Mouse (Mus musculus): ENCODE data around the gene Dnajb11.

The Dnajb11 gene

DNA sequence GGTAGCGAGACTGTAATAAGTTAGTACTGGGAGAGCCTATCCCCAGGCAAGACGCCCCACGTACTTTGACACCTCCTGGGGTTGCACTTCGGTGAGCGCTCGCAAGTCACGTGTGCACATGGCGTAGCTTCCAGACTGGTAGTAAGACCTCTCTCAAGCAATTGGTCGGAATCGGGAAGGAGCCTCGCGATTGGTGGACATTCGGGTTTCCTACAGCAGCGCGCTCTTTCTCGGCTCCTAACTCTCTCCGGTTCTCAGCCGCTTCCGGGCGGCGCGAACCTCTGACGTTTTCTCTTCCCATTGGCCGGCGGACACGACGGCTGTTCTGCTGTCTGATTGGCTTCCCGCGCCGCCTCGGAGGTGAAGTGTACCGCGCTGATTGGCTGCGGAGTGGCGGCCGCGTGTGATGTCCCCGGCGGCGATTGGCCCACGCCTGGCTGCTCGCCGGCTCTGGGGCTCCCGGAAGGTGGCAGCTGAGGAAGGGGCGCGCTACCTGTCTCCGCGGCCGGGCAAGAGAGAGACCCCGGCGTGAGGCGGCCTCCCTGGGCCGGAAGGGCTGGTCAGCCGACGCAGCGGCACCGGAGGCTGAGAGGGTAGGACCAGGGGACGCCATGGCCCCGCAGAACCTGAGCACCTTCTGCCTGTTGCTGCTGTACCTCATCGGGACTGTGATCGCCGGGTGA lies at the start of gene Dnajb11, which contains the start of gene Tbccd1:
Dnajb11 (plus strand) TSS at position 415 of the 683 bp plus-strand sequence.
Tbccd1 (minus strand) TSS at position 239 of the 683 bp plus-strand sequence.
- in situ Hi-C loops (cut with MboI, MseI) = no loop called here

DNA sequence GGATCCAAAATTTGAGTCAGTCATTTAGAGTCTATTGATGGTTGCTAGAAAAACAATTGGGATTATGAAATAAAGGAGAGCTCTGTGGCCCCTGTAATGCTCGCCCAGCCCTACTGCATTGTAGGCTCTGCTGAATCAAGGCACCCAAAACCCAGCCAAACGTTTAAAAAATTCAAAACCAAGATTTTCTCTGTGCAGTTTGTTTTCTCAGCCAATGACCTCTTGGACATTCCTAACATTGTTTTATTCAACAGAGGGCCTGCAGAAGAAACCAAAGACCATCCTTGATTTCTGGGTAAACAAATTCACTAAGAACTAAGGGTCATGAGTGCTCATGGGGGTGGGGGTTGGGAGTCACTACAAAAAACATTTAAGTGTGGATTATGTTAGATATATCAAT lies 46.2 kb upstream of the Dnajb11 start, which contains the start of gene Crygs:
Crygs (minus strand) TSS at position 101 of the 400 bp plus-strand sequence.
- in situ Hi-C loops (cut with MboI, MseI) = no loop called here

DNA sequence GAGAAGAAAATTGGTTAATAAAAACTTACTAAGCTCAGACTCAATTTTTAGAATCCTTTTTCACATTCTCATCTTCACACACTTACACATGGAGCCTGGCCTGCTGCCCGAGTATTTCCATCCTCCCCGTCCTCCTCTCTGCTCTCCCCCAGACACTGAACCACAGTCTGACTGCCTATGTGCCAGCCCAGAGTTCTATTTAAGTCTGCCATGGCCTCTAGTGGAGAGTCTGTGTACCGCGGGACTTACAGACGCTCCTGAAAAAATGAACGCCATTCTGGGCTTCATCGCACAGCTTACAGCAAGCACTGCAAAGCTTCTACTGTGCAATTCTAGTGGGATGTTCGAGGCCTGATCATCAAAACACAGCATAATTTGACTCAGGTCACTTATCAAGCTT lies 36.9 kb upstream of the Dnajb11 start:
- in situ Hi-C loops (cut with MboI, MseI) = no loop called here

DNA sequence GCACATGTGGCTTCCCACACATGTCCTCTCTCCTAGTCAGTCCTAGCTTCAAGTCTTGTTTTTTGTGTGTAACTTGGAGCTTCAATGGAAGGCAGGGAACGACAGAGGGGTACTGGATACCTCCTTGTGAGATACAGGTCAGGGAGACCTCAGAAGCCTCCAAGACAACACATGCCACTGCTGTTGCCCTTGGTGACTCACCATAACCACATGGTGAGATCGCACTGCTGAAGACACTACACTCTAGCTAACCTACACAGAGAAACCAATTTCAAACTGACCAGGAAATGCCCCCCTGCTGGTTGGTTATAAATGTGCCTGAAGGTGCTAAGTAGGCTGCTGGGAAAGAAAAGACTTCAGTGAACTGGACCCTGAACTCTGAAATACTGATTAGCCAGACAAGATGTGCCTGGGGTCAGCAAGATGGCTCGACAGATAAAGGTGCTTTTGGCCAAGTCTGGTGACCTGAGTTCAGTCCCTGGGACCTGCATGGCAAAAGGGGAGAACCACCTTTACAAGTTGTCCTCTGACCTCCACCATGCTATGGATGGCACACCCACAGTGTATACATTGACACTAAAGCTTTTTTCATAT lies 24.6 kb upstream of the Dnajb11 start:
- in situ Hi-C loops (cut with MboI, MseI) = loop anchor here (10.0 kb wide), 1 partner anchor 1472 kb away; no protein-coding TSS in a partner anchor

DNA sequence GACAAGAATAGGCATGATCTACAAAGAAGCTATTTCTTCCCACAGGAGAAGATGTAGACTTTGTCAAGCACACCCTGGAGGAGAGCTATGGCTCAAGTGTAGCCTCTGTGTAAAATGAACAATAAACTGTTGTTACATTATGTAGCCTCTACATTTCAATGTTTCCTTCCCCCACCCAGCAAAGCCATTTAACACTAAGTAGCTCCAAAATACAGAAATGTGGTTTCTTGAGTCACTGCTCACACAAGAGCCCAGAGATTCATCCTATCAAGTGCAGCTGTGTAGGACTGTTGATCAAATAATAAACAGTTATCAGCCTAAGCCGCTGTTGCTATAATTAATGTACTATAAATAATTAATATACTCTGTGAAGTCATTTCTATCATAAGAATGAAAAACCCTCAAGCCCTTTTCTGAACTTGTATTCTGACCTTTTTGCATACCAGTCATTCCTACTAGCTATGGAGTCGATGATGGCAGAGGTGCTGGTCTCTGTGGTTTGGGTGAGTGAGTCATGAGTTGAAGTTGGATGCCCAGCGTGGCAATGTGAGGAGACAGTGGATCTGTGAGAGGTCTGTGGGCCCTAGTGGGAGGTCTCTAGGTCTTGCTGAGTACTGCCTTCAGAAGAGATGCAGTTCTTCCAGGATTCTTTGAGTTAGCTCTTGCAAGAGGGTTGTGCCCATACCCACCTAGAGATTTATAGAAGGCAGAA lies 18.3 kb upstream of the Dnajb11 start:
- in situ Hi-C loops (cut with MboI, MseI) = loop anchor here (10.0 kb wide), 1 partner anchor 1465 kb away; no protein-coding TSS in a partner anchor

DNA sequence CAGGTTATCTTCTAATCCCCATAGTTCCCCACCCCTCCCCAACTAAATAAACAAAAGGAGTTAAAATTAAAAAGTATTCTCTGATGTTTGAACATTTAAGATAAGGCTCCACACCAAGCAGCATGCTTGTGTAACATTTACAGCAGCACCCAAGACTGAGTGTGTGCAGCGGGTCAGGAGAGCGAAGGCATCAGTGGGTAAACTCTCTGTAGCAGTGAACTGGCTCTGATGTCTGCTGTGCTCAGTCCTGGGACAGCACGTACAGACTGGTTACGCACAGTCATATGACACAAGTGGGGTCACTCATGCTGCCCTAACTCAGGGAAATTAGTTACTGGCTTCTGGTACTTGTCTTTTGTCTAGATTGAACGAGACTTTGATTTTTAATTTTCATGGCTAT lies 14.8 kb upstream of the Dnajb11 start:
- in situ Hi-C loops (cut with MboI, MseI) = no loop called here

DNA sequence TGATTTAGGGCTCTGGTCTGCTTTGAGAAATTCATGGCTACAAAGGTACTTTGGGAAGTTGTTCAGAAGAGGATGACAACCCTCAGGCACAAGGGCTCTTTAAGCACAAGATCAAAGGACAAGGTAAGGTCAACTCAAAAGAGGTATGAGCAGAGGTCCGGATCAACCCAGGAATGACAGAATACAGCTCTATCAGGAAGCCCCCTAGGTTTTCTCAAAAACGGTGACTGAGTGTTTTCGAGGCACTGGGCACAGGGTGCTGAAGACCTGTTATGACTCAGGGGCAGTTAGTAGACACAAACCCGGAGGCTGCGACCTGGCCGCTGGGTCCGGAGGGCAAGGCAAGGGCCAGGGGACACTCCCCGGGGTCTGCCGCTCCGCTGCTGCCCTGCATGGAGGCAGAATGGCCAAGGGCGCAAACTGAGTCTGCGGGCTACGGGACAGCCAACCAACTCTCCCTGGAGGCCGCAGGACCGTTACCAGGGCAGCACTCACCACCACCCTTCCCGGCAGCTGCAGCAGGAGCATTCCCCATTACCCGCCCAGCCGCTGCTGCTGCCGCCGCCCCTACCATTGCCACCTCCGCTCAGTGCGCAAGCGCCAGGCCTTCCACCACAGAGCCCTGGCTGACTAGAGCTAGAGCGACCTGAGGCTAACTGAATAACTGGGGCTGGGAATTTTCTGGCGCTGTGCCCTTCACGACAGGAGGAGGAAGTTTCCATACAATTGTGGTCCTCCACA lies 13.4 kb upstream of the Dnajb11 start:
- in situ Hi-C loops (cut with MboI, MseI) = no loop called here

DNA sequence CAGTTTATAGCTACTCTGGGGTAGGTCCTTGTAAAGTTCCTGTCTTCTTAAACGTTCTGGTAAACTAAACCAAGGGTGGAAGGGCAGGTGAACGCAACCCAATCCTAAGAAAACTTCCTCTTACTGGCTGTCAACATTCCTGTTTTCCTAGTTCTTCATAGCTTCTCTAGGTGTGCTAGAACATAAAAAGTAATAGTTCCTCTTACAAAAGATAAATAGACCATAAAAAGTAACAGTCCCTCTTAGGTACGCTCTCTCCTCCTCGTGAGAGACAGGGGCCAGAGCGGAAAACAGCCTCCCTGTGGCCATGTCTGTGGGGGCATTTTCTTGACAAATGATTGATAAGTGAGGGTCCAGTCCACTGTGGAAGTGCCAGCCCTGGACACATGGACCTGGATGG lies 12.8 kb upstream of the Dnajb11 start:
- in situ Hi-C loops (cut with MboI, MseI) = no loop called here

DNA sequence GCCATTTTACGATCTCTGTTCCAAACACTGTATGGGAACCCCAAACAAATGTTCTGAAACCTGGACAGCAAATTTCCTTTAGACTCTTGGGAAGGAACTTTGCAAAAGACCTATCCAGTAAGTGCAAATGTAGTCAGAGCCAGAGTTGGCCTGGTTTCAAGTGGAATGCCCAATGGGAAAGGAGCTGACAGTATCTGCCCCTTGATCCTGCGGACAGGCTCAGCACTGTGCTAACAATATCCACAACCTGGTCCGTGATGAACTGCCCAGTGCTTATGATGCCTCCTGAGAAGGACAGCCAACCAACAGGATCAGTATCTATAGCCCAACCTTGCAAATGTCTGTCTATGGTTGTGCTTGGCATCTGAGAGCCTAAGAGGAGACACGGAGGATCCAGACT lies 12.2 kb upstream of the Dnajb11 start:
- in situ Hi-C loops (cut with MboI, MseI) = no loop called here

DNA sequence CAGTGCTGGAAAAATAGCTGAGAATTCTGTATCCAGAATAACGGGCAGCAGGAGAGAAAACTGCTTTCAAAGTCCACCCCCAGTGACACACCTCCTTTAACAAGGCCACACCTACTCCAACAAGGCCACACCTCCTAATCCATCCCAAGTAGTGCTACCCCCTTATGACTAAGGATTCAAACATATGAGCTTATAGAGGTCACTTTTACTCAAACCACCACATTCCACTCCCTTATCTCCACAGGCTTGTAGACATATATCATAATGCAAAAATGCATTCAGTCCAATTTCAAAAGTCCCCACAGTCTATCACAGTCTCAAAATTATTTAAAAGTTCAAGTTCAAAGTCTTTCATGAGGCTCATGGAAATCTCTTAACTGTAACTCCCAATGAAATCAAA lies 10.0 kb upstream of the Dnajb11 start:
- in situ Hi-C loops (cut with MboI, MseI) = no loop called here

DNA sequence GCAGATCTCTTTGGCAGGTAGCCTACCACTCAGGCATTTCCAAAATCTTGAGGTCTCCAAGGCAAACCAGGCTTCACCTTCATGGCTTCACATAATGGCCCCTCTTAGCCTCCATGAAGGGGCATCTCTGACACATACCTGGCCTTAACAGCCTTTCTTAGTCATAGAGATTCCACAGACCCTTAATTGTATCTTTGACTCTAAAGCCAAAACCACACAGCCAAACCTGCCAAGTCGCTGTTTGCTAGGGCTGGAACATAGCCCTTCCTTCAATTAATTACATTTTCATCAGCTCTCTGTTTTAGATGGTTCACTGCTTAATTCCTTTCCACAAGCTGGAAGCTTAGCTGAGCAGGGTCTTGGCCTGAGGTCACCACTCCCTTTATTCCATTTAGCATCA lies 9.3 kb upstream of the Dnajb11 start:
- in situ Hi-C loops (cut with MboI, MseI) = no loop called here

DNA sequence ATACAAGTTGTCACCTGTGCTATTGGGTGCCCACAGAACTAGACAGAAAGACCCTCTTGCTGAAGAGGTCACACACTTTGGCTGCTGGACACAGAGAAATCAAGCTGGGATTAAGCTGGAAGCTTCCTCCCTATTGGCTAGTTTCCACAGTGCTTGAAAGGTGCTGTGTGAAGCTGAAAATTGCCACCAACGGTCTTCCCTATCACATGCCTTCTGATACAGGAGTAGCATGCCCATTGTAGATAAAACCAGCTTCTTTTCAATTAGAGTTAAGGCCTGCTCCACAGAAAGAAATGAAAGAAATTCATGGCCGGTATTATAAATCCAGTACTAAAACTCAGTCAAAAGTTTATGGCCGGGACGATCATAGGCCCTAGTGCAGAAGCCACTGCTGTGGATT lies 4.9 kb upstream of the Dnajb11 start:
- in situ Hi-C loops (cut with MboI, MseI) = no loop called here

DNA sequence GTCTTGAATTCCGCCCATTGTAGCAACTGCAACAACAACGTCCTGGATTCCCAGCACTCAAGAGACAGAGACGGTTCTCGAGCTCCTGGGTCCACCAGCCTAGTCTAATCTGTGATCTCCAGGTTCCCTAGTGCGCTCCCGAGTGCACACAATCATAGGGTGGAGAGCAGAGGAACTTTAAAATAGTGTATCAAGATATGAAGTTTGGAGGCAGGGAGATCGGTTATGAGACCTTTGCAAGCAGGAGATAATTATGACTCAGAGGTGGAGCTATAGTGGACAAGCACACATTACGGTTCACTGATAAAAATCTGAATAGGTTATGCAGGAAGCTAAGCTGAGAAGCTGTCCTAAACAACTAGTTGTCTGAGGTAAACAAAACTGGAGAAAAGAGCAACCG lies 872 bp upstream of the Dnajb11 start:
- in situ Hi-C loops (cut with MboI, MseI) = no loop called here

DNA sequence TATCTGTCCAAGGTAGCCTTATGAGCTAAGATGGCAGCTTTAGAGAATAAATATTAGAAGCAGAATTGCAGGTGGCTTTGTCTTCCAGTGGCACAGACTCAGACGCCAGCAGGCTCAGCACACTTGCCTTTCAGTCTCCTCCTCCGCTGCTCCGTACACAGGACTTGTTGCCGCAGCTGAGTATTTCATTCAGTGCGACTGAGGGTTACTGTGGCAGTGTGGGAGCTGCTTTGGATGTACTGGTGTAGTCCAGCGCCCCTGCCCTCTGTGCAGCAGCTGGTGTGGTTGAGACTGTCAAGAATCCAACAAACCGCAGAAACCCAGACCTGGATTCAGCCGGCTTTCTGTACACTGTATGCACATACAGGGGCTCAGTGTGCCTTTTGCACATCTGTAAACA lies 14.8 kb downstream of the Dnajb11 start:
- in situ Hi-C loops (cut with MboI, MseI) = no loop called here

DNA sequence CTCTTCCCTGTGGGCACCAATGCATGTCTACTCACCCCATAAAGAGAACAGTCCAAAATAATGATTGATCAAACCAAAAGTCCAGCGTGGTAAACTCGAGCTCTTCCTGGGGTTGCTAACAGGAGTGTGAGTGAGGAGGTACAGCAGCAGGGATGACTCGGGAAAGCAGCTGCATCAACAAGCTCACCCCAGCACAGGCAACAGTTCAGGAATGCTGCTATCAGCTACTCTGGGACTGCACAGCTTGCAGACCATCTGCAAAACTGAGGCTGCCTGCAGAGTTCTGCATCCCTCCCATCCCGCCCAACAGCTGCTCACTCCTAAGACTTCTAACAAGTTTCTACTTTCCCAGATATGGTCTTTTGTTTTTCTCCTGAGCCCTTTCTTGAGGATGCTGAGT lies 15.7 kb downstream of the Dnajb11 start:
- in situ Hi-C loops (cut with MboI, MseI) = no loop called here

DNA sequence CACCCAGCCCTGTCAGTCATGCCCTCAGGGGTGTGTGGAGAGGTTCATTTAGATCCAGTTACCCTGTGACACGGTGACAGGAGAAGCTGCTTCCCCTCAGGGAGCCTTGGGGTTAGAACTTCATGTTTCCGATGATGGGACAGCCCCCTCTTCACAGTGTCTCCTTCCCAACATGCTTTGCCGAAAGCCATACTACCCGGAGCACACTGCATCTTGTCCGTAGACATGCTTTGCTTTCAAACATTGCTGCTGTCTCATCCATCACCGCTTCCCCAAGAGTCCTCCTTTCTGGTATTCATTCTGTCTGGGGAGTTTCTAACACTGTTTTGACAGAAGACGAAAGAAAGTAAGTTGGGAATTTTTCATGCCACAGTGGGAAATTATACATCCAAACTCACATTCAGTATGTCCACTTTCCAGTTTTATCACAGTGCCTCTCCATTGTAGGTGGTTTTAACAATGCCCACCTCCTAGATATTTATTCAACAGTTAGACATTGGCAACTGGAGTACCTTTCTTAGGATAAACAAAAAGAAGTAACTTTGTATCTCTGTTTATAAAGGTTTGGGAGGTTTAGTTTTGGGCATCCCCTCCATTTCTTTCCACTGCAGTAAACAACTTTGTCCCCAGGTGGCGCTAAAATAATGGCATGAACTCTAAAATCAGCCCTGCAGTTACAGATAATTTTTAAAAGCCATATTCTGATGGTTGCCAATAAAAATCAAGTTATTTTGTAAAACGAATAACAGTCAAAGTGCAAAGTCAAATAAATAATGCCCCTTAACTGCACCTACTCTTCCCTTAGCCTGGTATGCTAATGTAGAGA lies 18.8 kb downstream of the Dnajb11 start:
- in situ Hi-C loops (cut with MboI, MseI) = no loop called here

DNA sequence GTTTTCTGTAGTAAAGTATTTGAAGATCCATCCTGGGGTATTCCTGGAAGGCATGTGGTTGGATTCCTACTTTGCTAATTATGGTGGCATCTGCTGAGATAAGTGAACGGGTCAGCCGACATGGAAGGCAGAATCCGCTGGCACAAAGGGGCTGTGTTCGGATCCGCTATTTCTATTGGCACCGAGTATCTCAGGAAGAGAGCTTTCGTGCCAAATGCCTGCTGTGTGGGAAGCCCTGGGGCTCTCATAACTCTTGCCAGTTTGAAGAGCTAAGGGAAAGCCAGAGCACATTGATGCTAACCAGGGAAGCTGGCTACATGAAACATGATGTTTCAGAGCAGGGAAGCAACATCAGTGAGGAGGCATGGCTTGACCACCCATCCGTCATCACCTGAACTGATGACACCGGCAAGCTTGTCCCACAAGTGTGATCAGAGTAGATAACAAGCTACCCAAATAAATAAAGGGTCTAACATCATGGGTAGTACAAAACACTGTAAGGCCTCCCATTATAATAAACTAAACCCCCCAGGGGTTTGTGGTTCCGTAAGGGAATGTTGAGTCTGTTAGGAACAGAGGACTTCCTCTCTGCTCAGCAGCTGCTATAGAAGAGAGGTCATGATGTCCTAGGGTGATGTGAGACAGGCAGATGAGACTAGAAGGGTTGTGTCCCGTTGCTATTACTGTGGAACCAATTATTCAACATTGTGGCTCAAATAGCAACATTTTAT lies 20.2 kb downstream of the Dnajb11 start:
- in situ Hi-C loops (cut with MboI, MseI) = no loop called here

DNA sequence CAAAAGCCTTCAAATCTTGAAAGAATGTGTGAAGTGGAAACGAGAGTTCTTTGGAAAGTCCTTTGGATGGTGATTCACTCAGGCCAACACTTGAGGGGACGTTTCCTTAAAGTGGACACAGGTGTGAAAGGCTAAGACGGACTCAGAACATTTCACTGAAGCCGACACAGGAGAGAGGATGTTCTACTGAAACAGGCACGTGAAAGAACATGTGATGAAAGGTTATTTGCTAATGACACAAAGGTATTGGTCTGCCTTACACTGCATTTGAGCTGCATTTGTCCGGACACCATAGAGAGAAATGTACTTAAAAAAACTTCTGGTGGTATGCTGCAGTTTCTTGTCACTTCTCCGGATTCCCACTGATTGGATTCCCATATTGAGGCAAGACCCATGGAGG lies 21.1 kb downstream of the Dnajb11 start:
- in situ Hi-C loops (cut with MboI, MseI) = no loop called here

DNA sequence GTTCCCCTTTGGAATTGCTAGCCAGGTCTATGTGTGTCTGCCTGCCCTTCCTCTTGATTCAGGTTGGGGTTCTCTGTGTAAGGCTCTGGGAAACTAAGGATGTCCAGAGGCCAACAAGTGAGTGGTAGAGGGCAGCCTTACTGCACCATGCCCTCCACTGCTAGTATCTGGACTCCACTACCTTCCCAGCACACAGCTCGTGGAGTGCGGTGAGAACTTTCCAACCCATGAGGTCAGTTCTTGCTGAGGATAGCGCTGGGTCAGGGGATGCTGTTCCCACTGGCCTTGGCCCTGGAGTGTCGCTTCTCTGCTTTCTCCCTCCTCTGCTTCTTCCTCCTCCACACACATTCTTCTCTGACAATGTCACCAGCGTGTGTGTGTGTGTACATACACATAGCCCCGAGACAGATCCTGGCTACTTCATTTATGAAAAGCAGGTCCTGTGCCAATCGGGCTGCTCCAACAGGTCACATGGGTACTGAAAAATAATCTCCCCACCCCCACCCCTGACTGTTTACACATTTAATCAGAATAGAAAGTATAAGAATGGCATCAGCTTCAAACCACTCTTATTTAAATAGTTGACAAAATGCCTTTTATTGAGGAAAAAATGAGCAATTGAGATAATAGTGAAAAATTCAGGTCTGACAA lies 22.4 kb downstream of the Dnajb11 start:
- in situ Hi-C loops (cut with MboI, MseI) = no loop called here

DNA sequence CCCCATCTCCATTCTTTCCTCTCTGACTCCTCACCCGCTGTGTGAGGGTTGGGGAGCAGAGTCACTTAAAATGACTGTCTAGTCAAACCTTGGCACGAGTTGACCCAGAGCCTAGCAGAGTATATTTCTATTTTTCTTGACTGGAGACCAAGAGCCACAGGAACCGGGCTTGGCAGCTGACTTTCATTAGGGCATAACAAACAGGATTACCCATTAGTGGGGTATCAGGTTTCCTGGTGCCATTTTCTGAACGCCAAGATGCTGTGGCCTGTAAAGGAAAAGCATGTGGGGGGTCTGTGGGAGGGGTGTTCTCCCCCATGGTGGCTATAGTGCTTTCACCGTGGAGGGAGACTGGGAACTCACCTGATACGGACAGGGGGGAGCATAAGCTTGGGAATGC lies 23.3 kb downstream of the Dnajb11 start:
- in situ Hi-C loops (cut with MboI, MseI) = no loop called here
